Mouse (Mus musculus): Measurements from ENCODE around the gene Gm34302.

DNA sequence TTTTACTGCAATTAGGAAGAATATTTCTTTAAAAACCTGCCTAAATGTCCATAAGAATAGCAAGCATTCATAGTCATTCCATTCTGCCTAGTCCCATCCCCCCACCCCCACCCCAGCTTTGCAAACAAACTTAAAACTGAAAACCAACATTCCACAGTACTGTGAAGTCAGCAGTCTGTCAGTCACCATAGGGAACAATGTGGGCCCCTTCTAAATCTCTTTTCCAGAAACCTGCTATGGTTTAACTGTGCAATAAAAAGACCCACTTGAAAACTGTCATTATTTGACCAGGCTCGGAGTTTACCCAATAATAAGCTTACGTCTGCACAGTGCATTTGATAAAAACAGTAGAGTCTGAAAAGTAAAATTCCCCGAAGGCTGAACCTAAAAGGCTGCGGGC, 9.9 kb upstream of the Gm34302 start:
- no peak for TF ChIP-seq GATA1 (IDR thresholded peaks at IDR 0.05; ENCODE audit: borderline replicate concordance, low read length)
- TF ChIP-seq FLI1 (IDR thresholded peaks at IDR 0.05; ENCODE audit: low read length) = no peak
